Mouse (Mus musculus): ENCODE measurements around the gene Sbno2. TPM values are rescaled to one million over a fixed set of nuclear protein-coding genes. Genes with fewer than 3 reads are reported as not detected.
A peak's percentile ranks its signal among the peaks of the same experiment; 100 is the strongest.

Gene Sbno2
- total RNA-seq, 2 experiments from 2014 or later = 11.2 to 12.2 TPM

- intact Hi-C loops (cut with DNase I) = no loop called here
- DNase-seq = no peak
Observed at GRCm38 (mm10) chr10:80024229-80025043, 80.9 kb downstream of the Sbno2 start.

GRCm38 (mm10) chr10:80023758-80024157, 81.6 kb downstream of the Sbno2 start:
- intact Hi-C loops (cut with DNase I) = no loop called here
- no peak for DNase-seq

- DNase-seq = no peak
- intact Hi-C loops (cut with DNase I) = no loop called here
Observed at GRCm38 (mm10) chr10:80022806-80023205, 82.6 kb downstream of the Sbno2 start.

GRCm38 (mm10) chr10:80022164-80022563, 83.2 kb downstream of the Sbno2 start:
- intact Hi-C loops (cut with DNase I) = no loop called here
- DNase-seq = no peak

GRCm38 (mm10) chr10:80021320-80021641, 84.1 kb downstream of the Sbno2 start:
- intact Hi-C loops (cut with DNase I) = no loop called here
- DNase-seq = no peak

GRCm38 (mm10) chr10:80020603-80021319, 84.6 kb downstream of the Sbno2 start:
- intact Hi-C loops (cut with DNase I) = no loop called here
- DNase-seq = no peak

GRCm38 (mm10) chr10:80020191-80020590, 85.2 kb downstream of the Sbno2 start:
- DNase-seq = no peak
- intact Hi-C loops (cut with DNase I) = no loop called here

- intact Hi-C loops (cut with DNase I) = no loop called here
- peak in 1 of 2 experiments; percentile 39 for DNase-seq
Observed at GRCm38 (mm10) chr10:80019471-80020131, 85.8 kb downstream of the Sbno2 start.

GRCm38 (mm10) chr10:80018739-80019297, 86.6 kb downstream of the Sbno2 start:
- intact Hi-C loops (cut with DNase I) = no loop called here
- peak; percentile 42 to 54 for DNase-seq

- DNase-seq = no peak
- intact Hi-C loops (cut with DNase I) = no loop called here
Observed at GRCm38 (mm10) chr10:80017771-80018170, 87.6 kb downstream of the Sbno2 start.

- intact Hi-C loops (cut with DNase I) = no loop called here
- peak in 1 of 2 experiments; percentile 55 for DNase-seq
Observed at GRCm38 (mm10) chr10:80017361-80017760, 88.0 kb downstream of the Sbno2 start.

GRCm38 (mm10) chr10:80016931-80017330, 88.4 kb downstream of the Sbno2 start:
- intact Hi-C loops (cut with DNase I) = no loop called here
- DNase-seq = no peak

- peak in 1 of 2 experiments; percentile 38 for DNase-seq
- intact Hi-C loops (cut with DNase I) = no loop called here
Observed at GRCm38 (mm10) chr10:80016511-80016910, 88.9 kb downstream of the Sbno2 start, which contains the start of gene Arhgap45. Gene Arhgap45, plus strand, starts transcription at chr10:80016653.

- no peak for DNase-seq
- intact Hi-C loops (cut with DNase I) = no loop called here
Observed at GRCm38 (mm10) chr10:80015583-80015982, 89.8 kb downstream of the Sbno2 start.

GRCm38 (mm10) chr10:80014484-80015290, 90.7 kb downstream of the Sbno2 start:
- DNase-seq = no peak
- intact Hi-C loops (cut with DNase I) = no loop called here

- intact Hi-C loops (cut with DNase I) = no loop called here
- DNase-seq = no peak
Observed at GRCm38 (mm10) chr10:80013609-80014008, 91.8 kb downstream of the Sbno2 start.

GRCm38 (mm10) chr10:80011740-80012139, 93.6 kb downstream of the Sbno2 start:
- no peak for DNase-seq
- intact Hi-C loops (cut with DNase I) = no loop called here
